Mouse (Mus musculus) brain, embryonic 14.5 days (tissue): ENCODE data around the gene Cenpq.

Experiments
- CTCF ChIP-seq: fragments of 200-500 bp; IDR thresholded peaks from 2 replicates; pipeline ENCODE4 v1.5.1; 2012; ENCODE audit warnings: inconsistent platforms, mild to moderate bottlenecking, moderate library complexity, borderline replicate concordance; ENCODE audit not compliant: insufficient read depth, insufficient read length; ENCODE audit errors: extremely low read depth
- POLR2A ChIP-seq: fragments of 200-500 bp; IDR thresholded peaks from 2 replicates; pipeline ENCODE4 v1.6.1; 2012; ENCODE audit warnings: mild to moderate bottlenecking, inconsistent platforms, borderline replicate concordance; ENCODE audit not compliant: poor library complexity, insufficient read depth, insufficient read length, severe bottlenecking; ENCODE audit errors: extremely low read depth

DNA sequence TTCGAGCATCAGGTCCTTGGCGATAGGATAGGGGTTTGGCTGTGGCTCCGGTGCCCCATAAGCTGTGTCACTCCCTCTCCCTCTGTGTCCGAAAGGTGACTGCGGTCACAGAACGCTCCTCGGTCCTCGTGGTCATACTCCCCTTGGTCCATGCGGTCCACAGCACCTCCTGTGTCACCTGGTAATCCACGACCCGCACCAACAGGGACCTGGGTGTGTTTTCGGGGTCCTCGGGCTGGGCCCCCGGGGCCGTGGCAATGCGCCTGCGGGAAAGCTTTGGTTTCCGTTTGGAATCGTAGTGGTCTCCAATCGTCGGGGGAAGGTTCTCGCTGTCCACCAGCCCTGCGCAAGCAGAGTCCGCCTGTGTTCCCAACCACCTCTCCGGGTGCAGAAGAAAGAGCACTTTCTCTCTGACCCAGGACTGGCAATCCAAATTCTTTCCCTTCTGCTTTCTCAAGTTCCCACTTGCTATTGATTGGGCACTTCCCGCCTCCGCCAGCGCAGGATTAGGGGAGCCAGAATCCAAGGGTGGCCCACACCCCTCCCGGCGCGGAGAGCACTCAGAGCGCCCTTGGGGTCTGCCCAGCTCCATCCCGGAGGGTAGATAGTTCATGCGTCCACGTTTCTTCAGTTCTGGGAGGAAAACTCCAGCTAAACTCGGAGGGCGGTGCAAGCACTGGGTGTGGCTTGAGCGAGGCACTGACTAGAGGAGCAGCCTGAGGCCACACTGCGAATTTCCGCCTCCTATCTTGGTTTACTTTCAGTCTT lies 54.7 kb downstream of the Cenpq start, which contains the start of gene 9130008F23Rik:
- no peak for TF ChIP-seq CTCF
- no peak for TF ChIP-seq POLR2A
